Mouse (Mus musculus) forebrain, embryonic 11.5 days (tissue): Measurements from ENCODE around the gene Trpv6. TPM values are rescaled to one million over a fixed set of nuclear protein-coding genes. Genes with fewer than 3 reads are reported as not detected.

Experiments used
- polyA plus RNA-seq: library from polyadenylated mRNA; unstranded; fragments of >200 nt; fragmentation: Nextera tagmentation; extraction: Ambion mirVana; gene quantifications from 2 replicates; pipeline ENCODE4 v1.2.1, GENCODE M21; 2014

Gene Trpv6
- polyA plus RNA-seq, 1 experiment from 2014 or later: 0.27 TPM

Other genes starting within 250 kb of the Trpv6 start
- not detected in 2 replicates for gene Gm5771, start 244.0 kb downstream of the Trpv6 start, polyA plus RNA-seq
- gene Gm10334, start 190.3 kb downstream of the Trpv6 start, polyA plus RNA-seq: not detected in 2 replicates
- gene Prss1, start 177.5 kb downstream of the Trpv6 start, polyA plus RNA-seq: not detected in 2 replicates
- not detected in 2 replicates for gene Prss2, start 114.6 kb downstream of the Trpv6 start, polyA plus RNA-seq
- gene Ephb6, start 30.9 kb downstream of the Trpv6 start, polyA plus RNA-seq: 14.4 and 16.2 TPM in 2 replicates
- gene Trpv5, start 44.4 kb upstream of the Trpv6 start, polyA plus RNA-seq: not detected in 2 replicates
- gene Llcfc1, start 48.0 kb upstream of the Trpv6 start, polyA plus RNA-seq: not detected in 2 replicates
- gene Kel, start 67.9 kb upstream of the Trpv6 start, polyA plus RNA-seq: 11.9 and 12.9 TPM in 2 replicates
- gene Olfr459, start 138.8 kb upstream of the Trpv6 start, polyA plus RNA-seq: not detected in 2 replicates
- not detected in 2 replicates for gene Pip, start 211.1 kb upstream of the Trpv6 start, polyA plus RNA-seq
- not detected in 2 replicates for gene Sval2, start 216.6 kb upstream of the Trpv6 start, polyA plus RNA-seq